Mouse (Mus musculus): ENCODE measurements around the gene Timm8a2. TPM values are rescaled to one million over a fixed set of nuclear protein-coding genes. Genes with fewer than 3 reads are reported as not detected.

Timm8a2 gene
- polyA plus RNA-seq, 1 experiment from 2014 or later, result not detected

DNA sequence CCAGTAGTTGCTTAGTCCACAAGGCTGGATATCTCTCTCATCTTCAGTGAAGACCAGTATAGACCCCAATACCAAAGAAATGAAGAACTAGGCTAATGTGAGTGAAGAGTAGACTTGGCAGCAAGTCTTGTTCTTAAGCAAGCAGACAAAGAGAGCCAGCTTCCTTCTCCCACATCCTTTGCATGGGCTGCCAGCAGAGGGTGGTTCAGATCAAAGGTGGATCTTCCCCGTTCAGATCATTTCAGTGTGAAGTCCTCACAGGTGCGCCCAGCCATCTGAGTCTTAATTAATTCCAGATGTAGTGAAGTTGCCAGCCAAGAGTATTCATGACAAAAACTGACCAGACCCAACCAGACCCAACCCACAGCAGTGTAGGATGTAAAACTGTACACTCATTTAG is 16.5 kb upstream of the Timm8a2 start:
- WGBS (ENCODE audit: insufficient replicate concordance), result 83% methylated on average over 2 of the region's 2 CpGs
- Histone ChIP-seq H3K4me1 (ENCODE audit: control insufficient read depth, insufficient read depth, low read length) (peaks cover 22% of the 10 kb centered on the region), H3K4me3 (ENCODE audit: low read depth, low read length) (no peak overlapping the region), H3K36me3 (ENCODE audit: control insufficient read depth, insufficient read depth, low read length) (no peaks in the 10 kb centered on the region), H3K9me3 (replicated peaks; ENCODE audit: control insufficient read depth, low read length) (no peaks in the 10 kb centered on the region), H3K27ac (ENCODE audit: low read depth, low read length) (no peak overlapping the region), H3K27me3 (ENCODE audit: control insufficient read depth, insufficient read depth, low read length) (no peaks in the 10 kb centered on the region), H3K9ac (ENCODE audit: low read depth, low read length) (no peak overlapping the region), H3K4me2 (no peak overlapping the region)
- no peak for ATAC-seq (replicated peaks; ENCODE audit: insufficient number of reproducible peaks, low FRiP score, low TSS enrichment)

GRCm38 (mm10) chr14:122019389-122019788 is 15.1 kb upstream of the Timm8a2 start:
- no peaks in the 10 kb centered on the region for H3K36me3 ChIP-seq (ENCODE audit: control insufficient read depth, insufficient read depth, low read length)
- H3K27me3 ChIP-seq (ENCODE audit: control insufficient read depth, insufficient read depth, low read length), result no peaks in the 10 kb centered on the region
- H3K9me3 ChIP-seq (replicated peaks; ENCODE audit: control insufficient read depth, low read length), result no peaks in the 10 kb centered on the region
- H3K27ac ChIP-seq (ENCODE audit: low read depth, low read length), result no peak overlapping the region
- ATAC-seq (replicated peaks; ENCODE audit: insufficient number of reproducible peaks, low FRiP score, low TSS enrichment), result no peak
- H3K4me1 ChIP-seq (ENCODE audit: control insufficient read depth, insufficient read depth, low read length), result peaks cover 22% of the 10 kb centered on the region
- WGBS (ENCODE audit: insufficient replicate concordance), result 90% methylated on average over 2 of the region's 2 CpGs
- H3K9ac ChIP-seq (ENCODE audit: low read depth, low read length), result no peak overlapping the region
- H3K4me2 ChIP-seq, result no peak overlapping the region
- H3K4me3 ChIP-seq (ENCODE audit: low read depth, low read length), result no peak overlapping the region

DNA sequence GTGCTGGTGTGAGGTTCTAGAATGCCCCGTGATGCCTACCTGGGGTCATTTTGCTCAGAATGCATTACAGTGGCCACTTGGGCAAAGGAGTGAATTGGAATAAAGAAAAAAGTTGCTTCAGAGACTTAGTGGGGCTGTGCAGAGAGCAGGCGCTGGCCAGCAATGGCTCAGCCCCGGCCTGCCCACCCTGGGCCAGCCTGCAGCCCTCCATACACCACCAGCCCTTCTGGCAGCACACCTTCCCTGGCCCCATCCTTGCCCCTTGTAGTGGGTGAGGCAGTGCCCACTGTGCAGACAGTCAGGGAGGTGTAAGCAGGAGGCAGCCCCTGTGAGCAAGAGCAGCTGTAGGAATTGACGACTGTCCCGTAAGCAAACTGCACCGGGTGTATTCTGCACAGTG is 13.9 kb upstream of the Timm8a2 start:
- Histone ChIP-seq H3K27ac (ENCODE audit: low read depth, low read length) (no peak overlapping the region), H3K4me2 (no peak overlapping the region), H3K27me3 (ENCODE audit: control insufficient read depth, insufficient read depth, low read length) (no peaks in the 10 kb centered on the region), H3K4me3 (ENCODE audit: low read depth, low read length) (no peak overlapping the region), H3K9me3 (replicated peaks; ENCODE audit: control insufficient read depth, low read length) (no peaks in the 10 kb centered on the region), H3K36me3 (ENCODE audit: control insufficient read depth, insufficient read depth, low read length) (no peaks in the 10 kb centered on the region), H3K4me1 (ENCODE audit: control insufficient read depth, insufficient read depth, low read length) (peaks cover 22% of the 10 kb centered on the region), H3K9ac (ENCODE audit: low read depth, low read length) (no peak overlapping the region)
- no peak for ATAC-seq (replicated peaks; ENCODE audit: insufficient number of reproducible peaks, low FRiP score, low TSS enrichment)
- 92% methylated on average over 6 of the region's 6 CpGs for WGBS (ENCODE audit: insufficient replicate concordance)

GRCm38 (mm10) chr14:122023054-122023453 is 11.4 kb upstream of the Timm8a2 start:
- H3K36me3 ChIP-seq (ENCODE audit: control insufficient read depth, insufficient read depth, low read length), result no peaks in the 10 kb centered on the region
- H3K9me3 ChIP-seq (replicated peaks; ENCODE audit: control insufficient read depth, low read length), result no peaks in the 10 kb centered on the region
- H3K9ac ChIP-seq (ENCODE audit: low read depth, low read length), result no peak overlapping the region
- H3K4me2 ChIP-seq, result no peak overlapping the region
- no peak overlapping the region for H3K4me3 ChIP-seq (ENCODE audit: low read depth, low read length)
- H3K27me3 ChIP-seq (ENCODE audit: control insufficient read depth, insufficient read depth, low read length), result no peaks in the 10 kb centered on the region
- no peak for ATAC-seq (replicated peaks; ENCODE audit: insufficient number of reproducible peaks, low FRiP score, low TSS enrichment)
- H3K27ac ChIP-seq (ENCODE audit: low read depth, low read length), result no peak overlapping the region
- WGBS (ENCODE audit: insufficient replicate concordance), result 79% methylated on average over 1 of the region's 1 CpGs
- H3K4me1 ChIP-seq (ENCODE audit: control insufficient read depth, insufficient read depth, low read length), result peaks cover 16% of the 10 kb centered on the region

GRCm38 (mm10) chr14:122023928-122024327 is 10.5 kb upstream of the Timm8a2 start:
- Histone ChIP-seq H3K36me3 (ENCODE audit: control insufficient read depth, insufficient read depth, low read length) (no peaks in the 10 kb centered on the region), H3K27me3 (ENCODE audit: control insufficient read depth, insufficient read depth, low read length) (no peaks in the 10 kb centered on the region)
- no peak for ATAC-seq (replicated peaks; ENCODE audit: insufficient number of reproducible peaks, low FRiP score, low TSS enrichment)

GRCm38 (mm10) chr14:122028926-122029745 is 5.3 kb upstream of the Timm8a2 start:
- Histone ChIP-seq H3K4me3 (ENCODE audit: low read depth, low read length) (no peak overlapping the region), H3K9me3 (replicated peaks; ENCODE audit: control insufficient read depth, low read length) (no peaks in the 10 kb centered on the region), H3K9ac (ENCODE audit: low read depth, low read length) (no peak overlapping the region), H3K27me3 (ENCODE audit: control insufficient read depth, insufficient read depth, low read length) (no peaks in the 10 kb centered on the region), H3K4me1 (ENCODE audit: control insufficient read depth, insufficient read depth, low read length) (peaks cover 5% of the 10 kb centered on the region; the same call in 1 of the 2 replicates), H3K27ac (ENCODE audit: low read depth, low read length) (no peak overlapping the region), H3K36me3 (ENCODE audit: control insufficient read depth, insufficient read depth, low read length) (no peaks in the 10 kb centered on the region), H3K4me2 (no peak overlapping the region)
- no peak for ATAC-seq (replicated peaks; ENCODE audit: insufficient number of reproducible peaks, low FRiP score, low TSS enrichment)
- 83% methylated on average over 11 of the region's 11 CpGs for WGBS (ENCODE audit: insufficient replicate concordance)

More at GRCm38 (mm10) chr14:122023928-122024327, 10.5 kb upstream of the Timm8a2 start:
- Histone ChIP-seq H3K4me1 (ENCODE audit: control insufficient read depth, insufficient read depth, low read length) (peaks cover 16% of the 10 kb centered on the region), H3K4me2 (no peak overlapping the region), H3K9me3 (replicated peaks; ENCODE audit: control insufficient read depth, low read length) (no peaks in the 10 kb centered on the region), H3K27ac (ENCODE audit: low read depth, low read length) (no peak overlapping the region), H3K9ac (ENCODE audit: low read depth, low read length) (no peak overlapping the region), H3K4me3 (ENCODE audit: low read depth, low read length) (no peak overlapping the region)

GRCm38 (mm10) chr14:122029851-122030250 is 4.6 kb upstream of the Timm8a2 start:
- Histone ChIP-seq H3K4me2 (no peak overlapping the region), H3K27ac (ENCODE audit: low read depth, low read length) (no peak overlapping the region), H3K4me1 (ENCODE audit: control insufficient read depth, insufficient read depth, low read length) (peaks cover 5% of the 10 kb centered on the region; the same call in 1 of the 2 replicates), H3K9me3 (replicated peaks; ENCODE audit: control insufficient read depth, low read length) (no peaks in the 10 kb centered on the region), H3K36me3 (ENCODE audit: control insufficient read depth, insufficient read depth, low read length) (no peaks in the 10 kb centered on the region), H3K9ac (ENCODE audit: low read depth, low read length) (no peak overlapping the region), H3K4me3 (ENCODE audit: low read depth, low read length) (no peak overlapping the region), H3K27me3 (ENCODE audit: control insufficient read depth, insufficient read depth, low read length) (no peaks in the 10 kb centered on the region)
- no peak for ATAC-seq (replicated peaks; ENCODE audit: insufficient number of reproducible peaks, low FRiP score, low TSS enrichment)
- WGBS (ENCODE audit: insufficient replicate concordance), result 80% methylated on average over 4 of the region's 4 CpGs

DNA sequence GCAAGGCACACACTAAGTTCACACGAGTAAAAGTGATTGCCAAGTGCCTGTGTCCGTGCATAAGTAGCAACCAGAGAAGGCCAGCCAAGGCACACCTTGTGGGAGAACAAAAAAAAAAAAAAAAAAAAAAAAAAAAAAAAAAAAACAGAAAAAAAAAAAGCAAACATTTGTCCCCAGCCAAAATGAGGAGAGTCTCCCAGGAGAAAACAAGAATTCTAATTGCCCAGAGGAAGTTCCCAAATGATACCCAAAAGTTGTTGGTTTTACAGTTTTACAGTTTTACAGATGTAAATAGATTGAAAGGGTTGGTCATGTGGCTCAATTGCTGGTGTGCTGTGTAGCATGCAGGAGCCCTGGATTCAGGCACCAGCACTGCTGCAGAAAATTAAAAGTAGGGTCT is 2.4 kb upstream of the Timm8a2 start:
- Histone ChIP-seq H3K27me3 (ENCODE audit: control insufficient read depth, insufficient read depth, low read length) (no peaks in the 10 kb centered on the region), H3K4me1 (ENCODE audit: control insufficient read depth, insufficient read depth, low read length) (peaks cover 5% of the 10 kb centered on the region; the same call in 1 of the 2 replicates), H3K27ac (ENCODE audit: low read depth, low read length) (no peak overlapping the region), H3K4me3 (ENCODE audit: low read depth, low read length) (no peak overlapping the region), H3K9ac (ENCODE audit: low read depth, low read length) (no peak overlapping the region), H3K36me3 (ENCODE audit: control insufficient read depth, insufficient read depth, low read length) (0 out of 2 replicates have a peak, but pooled peaks cover 3% of the 10 kb centered on the region), H3K4me2 (no peak overlapping the region), H3K9me3 (replicated peaks; ENCODE audit: control insufficient read depth, low read length) (no peaks in the 10 kb centered on the region; the same call in 1 of the 2 replicates)
- whole genome bisulfite sequencing (ENCODE audit: insufficient replicate concordance), result 81% methylated on average over 2 of the region's 2 CpGs
- ATAC-seq (replicated peaks; ENCODE audit: insufficient number of reproducible peaks, low FRiP score, low TSS enrichment), result no peak

- Histone ChIP-seq H3K4me2 (no peak overlapping the region), H3K27ac (ENCODE audit: low read depth, low read length) (no peak overlapping the region), H3K9me3 (replicated peaks; ENCODE audit: control insufficient read depth, low read length) (no peaks in the 10 kb centered on the region; the same call in 1 of the 2 replicates), H3K9ac (ENCODE audit: low read depth, low read length) (no peak overlapping the region), H3K27me3 (ENCODE audit: control insufficient read depth, insufficient read depth, low read length) (no peaks in the 10 kb centered on the region), H3K4me3 (ENCODE audit: low read depth, low read length) (no peak overlapping the region), H3K36me3 (ENCODE audit: control insufficient read depth, insufficient read depth, low read length) (0 out of 2 replicates have a peak, but pooled peaks cover 3% of the 10 kb centered on the region), H3K4me1 (ENCODE audit: control insufficient read depth, insufficient read depth, low read length) (no peaks in the 10 kb centered on the region)
- WGBS (ENCODE audit: insufficient replicate concordance), result 82% methylated on average over 1 of the region's 1 CpGs
- no peak for ATAC-seq (replicated peaks; ENCODE audit: insufficient number of reproducible peaks, low FRiP score, low TSS enrichment)
Measured at GRCm38 (mm10) chr14:122035181-122035580, 707 bp downstream of the Timm8a2 start.
